Mouse (Mus musculus) cerebellum, adult 11-12 months (tissue): ENCODE results near the gene Fgd4.

Source experiments
- DNase-seq: peaks from one replicate; pipeline ENCODE4 v3.0.0; 2022

Fgd4 gene

GRCm38 (mm10) chr16:16600461-16600860 lies at the start of gene Fgd4:
TSS of gene Fgd4 (minus strand) at chr16:16600549.
- DNase-seq = no peak

DNA sequence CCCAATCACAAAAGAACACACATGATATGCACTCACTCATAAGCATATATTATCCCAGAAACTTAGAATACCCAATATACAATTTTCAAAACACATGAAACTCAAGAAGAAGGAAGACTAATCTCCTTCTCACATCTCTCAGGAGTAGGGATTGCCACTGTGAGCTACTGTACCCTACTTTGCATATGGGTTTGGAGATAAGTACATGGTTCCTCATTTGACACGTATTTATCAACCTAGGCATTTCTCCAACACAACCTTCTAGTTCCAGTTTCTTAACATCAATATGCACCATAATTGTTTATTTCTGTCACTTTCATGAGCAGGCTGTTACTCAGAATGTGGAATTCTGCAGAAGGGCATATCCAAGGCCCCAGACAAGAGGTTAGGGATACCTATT lies 44.8 kb upstream of the Fgd4 start:
- no peak for DNase-seq

GRCm38 (mm10) chr16:16633730-16634129 lies 33.4 kb upstream of the Fgd4 start:
- no peak for DNase-seq

DNA sequence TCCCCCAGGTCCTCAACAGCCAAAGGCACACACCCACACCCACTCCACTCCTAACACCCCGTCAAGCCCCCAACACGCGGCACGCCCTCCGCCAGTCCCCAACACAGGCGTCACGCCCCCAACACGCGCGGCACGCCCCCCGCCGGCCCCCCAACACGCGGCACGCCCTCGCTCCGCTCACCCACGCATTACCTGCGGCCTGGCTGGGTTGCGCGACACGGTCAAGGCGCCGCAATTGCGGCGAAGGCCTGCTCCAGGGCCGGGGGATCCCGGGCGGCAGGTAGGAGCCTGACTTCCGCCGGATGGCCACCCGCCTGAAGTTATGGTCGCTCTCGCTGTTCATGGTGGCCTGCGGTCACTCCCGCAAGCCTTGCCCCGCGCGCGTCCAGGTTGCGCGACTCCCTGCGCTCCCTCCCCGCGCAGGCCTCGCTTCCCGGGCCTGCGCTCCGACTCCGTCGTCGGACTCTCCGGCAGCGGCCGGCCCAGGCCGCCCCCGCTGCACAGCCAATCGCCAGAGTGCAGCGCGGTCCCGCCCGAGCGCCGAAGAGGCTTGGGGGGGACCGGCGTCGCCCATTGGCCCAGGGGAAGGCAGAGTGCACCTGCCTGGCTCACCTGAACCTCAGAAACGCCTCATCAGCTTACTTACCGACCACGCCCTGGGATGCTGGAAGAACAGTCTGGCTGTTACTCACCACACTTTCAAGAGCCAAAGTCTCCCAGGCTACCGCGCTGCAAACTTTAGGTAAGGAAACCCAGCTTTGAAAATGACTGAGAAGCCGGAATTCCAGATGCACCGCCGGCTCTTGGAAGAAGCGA lies 555 bp downstream of the Fgd4 start:
- DNase-seq = peak; percentile 47

DNA sequence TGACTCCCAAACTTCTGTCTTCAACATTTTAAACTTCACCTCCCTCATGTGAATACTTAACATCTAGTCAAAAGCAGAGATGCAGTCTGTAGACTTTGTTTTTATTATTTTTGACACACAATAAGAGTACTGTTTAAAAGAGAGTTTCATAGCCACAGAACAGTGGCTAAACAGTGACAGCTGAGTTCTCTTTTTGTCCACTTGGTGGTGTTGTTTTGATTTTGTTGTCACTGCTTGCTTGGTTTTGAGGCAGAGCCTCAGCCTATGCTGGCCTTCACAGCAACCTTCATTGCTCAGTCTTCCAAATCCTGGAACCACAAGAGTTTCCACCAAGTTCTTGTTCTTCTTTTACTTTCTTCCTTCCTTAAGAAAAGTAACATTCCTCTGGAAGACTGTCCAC lies 3.8 kb downstream of the Fgd4 start:
- DNase-seq = no peak

GRCm38 (mm10) chr16:16592622-16593021 lies 7.7 kb downstream of the Fgd4 start:
- no peak for DNase-seq

DNA sequence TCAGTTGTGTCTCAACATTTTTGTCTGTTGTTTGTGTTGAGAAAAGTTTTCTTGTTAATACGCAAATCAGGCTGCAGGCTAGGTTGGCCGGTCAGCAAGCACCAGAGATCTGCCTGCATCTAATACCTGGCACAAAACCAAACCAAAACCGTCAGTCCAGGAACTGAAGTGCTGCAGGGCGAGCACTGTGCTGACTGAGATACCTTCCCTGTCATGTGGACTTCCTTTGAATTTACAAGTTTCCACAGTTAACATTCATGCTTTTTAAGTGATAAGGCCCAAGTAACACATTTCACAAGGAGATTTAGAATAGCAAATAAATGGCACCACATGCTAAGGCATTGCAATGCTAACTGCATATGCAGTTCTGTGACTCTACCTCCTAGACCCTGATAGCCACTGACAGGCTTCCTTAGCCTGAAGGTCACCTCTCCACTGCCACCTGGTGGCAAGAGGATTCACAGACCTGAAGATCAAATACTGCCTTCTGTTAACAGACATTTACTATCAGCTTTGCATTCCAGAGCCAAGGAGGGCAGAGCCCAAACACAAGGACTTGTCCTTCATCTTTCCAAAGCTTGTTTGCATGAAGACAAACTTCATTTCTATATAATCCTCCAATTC lies 15.8 kb downstream of the Fgd4 start:
- DNase-seq = peak; percentile 66

DNA sequence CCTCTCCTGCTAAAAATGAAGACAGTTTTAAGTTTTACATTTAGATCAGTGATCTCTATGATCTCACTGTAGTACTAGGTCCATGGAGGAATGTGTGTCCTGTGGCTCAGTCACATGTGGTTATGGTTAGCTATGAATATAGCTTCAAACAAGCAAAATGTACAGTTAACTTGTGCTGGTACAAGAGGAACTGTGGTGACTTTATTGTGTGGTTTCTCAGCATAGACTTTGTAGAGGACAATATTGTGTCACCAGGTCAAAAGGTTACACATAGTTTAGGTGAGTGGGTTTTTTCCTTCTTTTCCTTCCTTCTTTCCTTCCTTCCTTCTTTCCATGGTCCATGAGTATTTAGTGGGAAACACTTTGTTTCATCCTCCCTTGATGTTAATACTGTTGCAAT lies 23.8 kb downstream of the Fgd4 start:
- no peak for DNase-seq

DNA sequence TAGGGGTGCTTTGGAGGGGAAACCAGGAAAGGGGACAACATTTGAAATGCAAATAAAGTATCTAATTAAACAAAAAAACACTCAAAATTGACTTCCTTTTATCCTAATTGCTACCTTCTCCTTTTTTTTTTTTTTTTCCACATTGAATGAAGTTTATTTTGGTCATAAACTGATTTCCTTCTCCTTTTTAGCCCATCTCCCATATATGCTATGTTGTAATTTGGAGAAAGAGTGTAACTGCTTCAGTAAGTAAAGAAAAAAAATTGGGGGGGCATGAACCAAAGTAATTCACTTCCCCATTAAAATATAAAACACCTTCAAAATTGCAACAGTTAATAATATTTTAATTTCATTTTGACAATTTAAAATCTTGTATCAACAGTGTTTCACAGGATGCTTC lies 25.8 kb downstream of the Fgd4 start:
- DNase-seq = no peak

DNA sequence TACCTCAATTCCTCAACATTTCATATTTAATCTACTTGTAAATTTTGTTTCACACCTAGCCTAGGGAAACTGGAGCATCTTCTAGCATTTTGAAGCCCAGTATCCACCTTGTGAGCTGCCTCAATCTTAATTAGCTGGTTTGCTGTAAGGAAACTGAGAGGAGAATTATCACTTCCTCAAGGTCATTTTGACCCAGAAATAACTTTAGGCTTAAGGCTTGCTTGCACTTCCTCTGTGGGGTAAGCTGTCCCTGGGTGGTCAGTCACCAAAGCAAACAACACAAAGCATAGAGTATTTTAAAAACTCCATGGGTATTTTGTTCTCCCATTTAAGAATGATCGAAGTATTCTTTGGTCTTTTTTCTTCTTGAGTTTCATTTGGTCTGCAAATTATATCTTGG lies 27.2 kb downstream of the Fgd4 start:
- DNase-seq = no peak

DNA sequence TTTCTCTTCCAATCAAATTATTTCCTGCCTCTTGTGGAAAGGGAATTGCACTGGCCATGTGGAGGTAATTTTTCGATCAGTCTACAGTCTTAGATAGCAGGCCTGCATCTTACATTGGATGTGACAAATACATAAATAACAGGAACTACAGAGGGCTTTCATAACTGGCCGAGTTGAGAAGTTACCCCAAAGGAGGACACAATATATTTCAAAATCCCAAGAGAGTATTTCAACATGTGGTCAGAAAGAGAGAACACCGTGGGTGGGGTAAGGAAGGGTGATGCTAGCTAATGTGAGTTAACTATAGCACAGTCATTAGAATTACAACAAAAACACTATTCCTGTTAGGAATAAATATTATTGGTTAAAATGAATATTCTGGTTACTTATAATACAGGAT lies 29.0 kb downstream of the Fgd4 start:
- no peak for DNase-seq

GRCm38 (mm10) chr16:16566786-16567185 lies 33.6 kb downstream of the Fgd4 start:
- DNase-seq = no peak

- no peak for DNase-seq
Observed at GRCm38 (mm10) chr16:16566215-16566614, 34.1 kb downstream of the Fgd4 start.

GRCm38 (mm10) chr16:16565786-16566185 lies 34.6 kb downstream of the Fgd4 start:
- DNase-seq = no peak

GRCm38 (mm10) chr16:16560718-16561117 lies 39.6 kb downstream of the Fgd4 start:
- no peak for DNase-seq

DNA sequence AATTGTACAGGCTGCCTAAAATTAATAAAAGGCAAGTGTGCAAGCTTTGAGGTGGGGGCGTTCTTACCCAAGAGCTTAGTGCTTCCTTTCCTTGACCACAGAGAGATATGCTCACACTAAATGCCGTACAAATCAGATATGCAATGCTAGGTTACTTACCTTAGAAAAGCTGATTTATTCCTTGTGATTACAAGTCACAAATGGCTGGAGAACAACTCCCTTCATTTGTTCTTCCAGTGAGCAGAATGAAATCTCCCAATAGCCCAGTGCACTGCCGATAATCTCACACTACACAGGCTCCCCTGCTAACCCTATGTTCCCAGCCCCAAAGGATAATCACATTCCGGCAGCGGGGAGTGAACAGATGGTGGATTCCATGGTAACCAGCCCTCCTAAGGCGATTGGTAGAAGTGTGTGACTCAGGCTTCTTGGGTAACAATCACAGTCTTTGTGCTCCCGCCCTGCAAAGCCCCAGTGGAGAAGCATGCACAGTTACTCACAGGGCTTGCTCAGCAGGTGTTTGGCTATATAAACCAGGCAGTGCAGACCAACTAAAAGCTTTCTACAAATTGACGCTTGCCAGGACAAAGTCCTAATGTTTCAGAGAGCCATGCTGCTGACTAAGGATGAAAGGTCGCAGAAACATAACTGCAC lies 40.3 kb downstream of the Fgd4 start:
- DNase-seq = peak; percentile 92

- no peak for DNase-seq
Observed at GRCm38 (mm10) chr16:16559016-16559877, 41.1 kb downstream of the Fgd4 start.

- DNase-seq = no peak
Observed at GRCm38 (mm10) chr16:16557738-16558137, 42.6 kb downstream of the Fgd4 start.

- DNase-seq = peak; percentile 87
Observed at GRCm38 (mm10) chr16:16554098-16554497, 46.3 kb downstream of the Fgd4 start.

DNA sequence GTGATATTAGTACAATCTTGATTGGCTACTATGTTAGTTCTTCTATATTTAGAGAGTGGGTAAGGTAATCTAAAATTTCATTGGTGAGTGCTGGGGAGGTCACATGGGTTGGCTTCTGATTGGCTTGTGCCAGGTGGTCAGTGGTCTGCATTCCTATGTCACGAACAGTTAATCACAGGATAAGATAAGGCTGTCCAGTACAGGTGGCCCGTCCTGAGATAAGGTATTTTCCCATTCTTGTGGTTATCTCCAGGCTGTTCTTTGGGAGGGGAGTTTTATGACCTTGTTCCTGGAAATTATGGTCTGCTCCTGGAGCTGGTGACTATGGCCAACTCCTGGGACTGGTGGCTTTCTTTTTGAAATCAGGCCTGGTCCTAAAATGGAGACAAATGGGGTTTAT lies 48.2 kb downstream of the Fgd4 start:
- no peak for DNase-seq

DNA sequence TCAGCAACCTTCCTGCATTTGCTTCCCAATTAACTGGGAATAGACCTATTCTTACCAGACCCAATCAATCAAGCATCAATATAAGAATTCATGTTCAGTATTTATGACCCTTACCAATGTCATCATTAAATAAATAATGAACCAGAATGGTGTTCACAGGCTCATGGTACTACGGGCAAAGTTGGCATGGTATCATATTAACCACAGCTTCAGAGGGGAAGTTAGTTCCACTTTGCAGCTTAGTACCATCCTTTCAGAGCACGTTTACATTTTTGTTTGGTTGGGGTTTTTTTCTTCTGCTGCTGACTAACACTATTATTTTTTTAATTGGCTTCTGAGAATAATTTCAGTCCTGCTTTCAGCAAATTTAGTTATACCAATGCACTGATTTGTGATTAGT lies 51.2 kb downstream of the Fgd4 start:
- no peak for DNase-seq

DNA sequence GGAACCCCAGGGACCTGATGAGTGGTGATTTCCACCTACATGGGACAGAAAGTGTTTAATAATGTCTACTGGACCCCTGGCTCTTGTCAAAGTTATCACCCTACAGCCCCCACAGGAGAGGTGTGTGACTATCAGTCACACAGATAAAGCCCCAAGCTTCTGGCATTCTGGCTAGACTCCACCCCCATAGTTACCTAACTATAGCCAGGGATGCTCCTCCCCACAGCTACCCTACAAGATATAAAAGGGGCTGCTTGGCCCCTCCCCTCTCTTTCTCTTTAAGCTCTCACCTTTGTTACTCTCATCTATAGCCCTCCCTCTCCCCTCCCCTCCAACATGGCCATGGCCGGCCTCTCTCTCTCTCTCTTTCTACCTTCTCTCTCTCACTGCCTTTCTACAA lies 53.7 kb downstream of the Fgd4 start:
- no peak for DNase-seq

DNA sequence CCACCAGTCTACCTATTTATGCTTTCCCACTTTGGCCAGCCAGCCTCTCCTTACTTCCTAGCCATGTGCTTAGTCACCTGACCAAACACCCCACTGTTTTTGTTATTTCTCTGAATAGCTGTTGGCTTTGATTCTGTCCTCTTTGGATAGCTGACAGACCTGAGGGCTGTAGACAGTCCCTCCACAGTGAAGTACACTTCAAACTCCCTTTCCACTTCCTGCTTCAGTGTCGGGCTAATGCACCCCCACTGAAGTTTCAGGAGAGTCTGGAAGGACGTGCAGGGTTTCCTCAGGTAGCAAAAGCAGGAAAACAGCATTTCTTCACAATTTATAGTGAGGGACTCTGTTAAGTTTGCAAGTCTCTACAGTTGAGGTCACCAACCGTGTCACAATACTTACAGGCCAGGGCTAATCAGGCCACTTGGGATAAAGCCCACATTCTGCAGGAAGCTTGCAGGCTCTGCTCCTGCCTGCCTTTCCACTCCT lies 57.4 kb downstream of the Fgd4 start:
- peak; percentile 77 for DNase-seq
